Mouse (Mus musculus) liver, embryonic 14.5 days (tissue): ENCODE measurements at regions not wholly inside any gene's neighbourhood (a gene's known extent, or its start where the extent isn't known, plus 50 kb on each side); places are given as distances from the start of the nearest gene placed in this dataset.

Experiments used
- ATAC-seq: fragments of 200-750 bp; cut with Nextera tagmentation; 2 replicates; pipeline ENCODE4 v1.8.0; 2017; ENCODE audit warnings: moderate number of reproducible peaks, mild to moderate bottlenecking, moderate library complexity; ENCODE audit not compliant: insufficient read depth
- DNase-seq, 3 experiments: peaks; one replicate each; pipeline ENCODE4 v3.0.0-alpha.2; 2012 to 2013; ENCODE audit warnings: low read depth in 3 of 3, low spot score in 3 of 3
- H3K27ac ChIP-seq: fragments of 300-500 bp; sonication (generic); 2 replicates; pipeline ENCODE4 v1.5.1; 2014; ENCODE audit warnings: moderate library complexity, mild to moderate bottlenecking, control low read depth, inconsistent platforms
- H3K27me3 ChIP-seq: fragments of 300-500 bp; sonication (generic); 2 replicates; pipeline ENCODE4 v1.6.1; 2014; ENCODE audit warnings: mild to moderate bottlenecking, low read length, moderate library complexity; ENCODE audit not compliant: control insufficient read depth, insufficient read depth
- H3K36me3 ChIP-seq: fragments of 300-500 bp; sonication (generic); replicated peaks from 2 replicates; pipeline ENCODE4 v1.6.1; 2014; ENCODE audit warnings: low read depth; ENCODE audit not compliant: control insufficient read depth, insufficient read depth
- H3K4me1 ChIP-seq, 2 experiments: fragments of 200-500 bp in 1 of 2; fragments of 300-500 bp in 1 of 2; sonication (generic) in 1 of 2; replicated peaks; 2 replicates each; pipeline ENCODE4 v1.6.1; 2012 to 2014; ENCODE audit warnings: antibody characterized with exemption in 1 of 2, inconsistent platforms in 1 of 2, low read length in 1 of 2; ENCODE audit not compliant: control insufficient read depth in 2 of 2, insufficient read depth in 2 of 2
- H3K4me2 ChIP-seq: fragments of 300-500 bp; sonication (generic); 2 replicates; pipeline ENCODE4 v1.6.1; 2014; ENCODE audit warnings: low read depth, mild to moderate bottlenecking, control low read depth, moderate library complexity
- H3K4me3 ChIP-seq, 2 experiments: fragments of 200-500 bp in 1 of 2; fragments of 300-500 bp in 1 of 2; sonication (generic) in 1 of 2; 2 replicates each; pipeline ENCODE4 v1.5.1; 2012 to 2014; ENCODE audit warnings: low read depth in 2 of 2, low read length in 2 of 2, mild to moderate bottlenecking in 2 of 2, control low read depth in 1 of 2, inconsistent platforms in 1 of 2, moderate library complexity in 1 of 2; ENCODE audit not compliant: insufficient read depth in 1 of 2
- H3K9ac ChIP-seq: fragments of 300-500 bp; sonication (generic); replicated peaks from 2 replicates; pipeline ENCODE4 v1.6.1; 2014; ENCODE audit warnings: mild to moderate bottlenecking, control low read depth, moderate library complexity
- H3K9me3 ChIP-seq: fragments of 300-500 bp; sonication (generic); 2 replicates; pipeline ENCODE4 v1.6.1; 2016; ENCODE audit warnings: low read length, mixed read lengths; ENCODE audit not compliant: control insufficient read depth
- CTCF ChIP-seq: IDR thresholded peaks from 2 replicates; pipeline ENCODE4 v1.5.1; 2016; ENCODE audit warnings: antibody characterized with exemption, low read depth, control low read depth
- EP300 ChIP-seq: IDR thresholded peaks from 2 replicates; pipeline ENCODE4 v1.6.1; 2016; ENCODE audit warnings: antibody characterized with exemption, low read depth
- WGBS: fragments of 180-500 bp; shearing (Covaris S2); extraction: QIAGEN DNeasy Blood & Tissue Kit; methylation state at CpG from one replicate; pipeline ENCODE4 v1.1.7; 2014; ENCODE audit not compliant: insufficient replicate concordance; 5-methylcytosine and 5-hydroxymethylcytosine counted together

GRCm38 (mm10) chr1:148706271-148706807 is 1254.8 kb downstream of the Pla2g4a start:
- Histone ChIP-seq H3K9ac (no peak overlapping the region), H3K27ac (no peak overlapping the region), H3K4me3 (no peak overlapping the region), H3K4me2 (no peak overlapping the region), H3K4me1 (no peaks in the 10 kb centered on the region), H3K27me3 (no peaks in the 10 kb centered on the region), H3K9me3 (no peaks in the 10 kb centered on the region), H3K36me3 (no peaks in the 10 kb centered on the region)
- WGBS, result 57% methylated on average over 5 of the region's 5 CpGs
- TF ChIP-seq CTCF, result no peak
- no peak for TF ChIP-seq EP300
- DNase-seq, result no peak
- ATAC-seq, result no peak

- no peaks in the 10 kb centered on the region for H3K9me3 ChIP-seq
- no peak overlapping the region for H3K4me2 ChIP-seq
- H3K36me3 ChIP-seq, result no peaks in the 10 kb centered on the region
- H3K4me3 ChIP-seq, result no peak overlapping the region
- no peaks in the 10 kb centered on the region for H3K27me3 ChIP-seq
- no peak for ATAC-seq
- 41% methylated on average over 3 of the region's 3 CpGs for WGBS
- H3K4me1 ChIP-seq, result no peaks in the 10 kb centered on the region
- no peak for DNase-seq
- no peak overlapping the region for H3K27ac ChIP-seq
- no peak overlapping the region for H3K9ac ChIP-seq
- no peak for TF ChIP-seq EP300
- TF ChIP-seq CTCF, result no peak
Observed at GRCm38 (mm10) chr1:148700599-148700954, 1260.5 kb downstream of the Pla2g4a start.

GRCm38 (mm10) chr1:148699854-148700598 is 1261.1 kb downstream of the Pla2g4a start:
- H3K9ac ChIP-seq, result no peak overlapping the region
- H3K4me1 ChIP-seq, result no peaks in the 10 kb centered on the region
- H3K27ac ChIP-seq, result no peak overlapping the region
- no peaks in the 10 kb centered on the region for H3K9me3 ChIP-seq
- TF ChIP-seq CTCF, result no peak
- TF ChIP-seq EP300, result no peak
- WGBS, result 61% methylated on average over 2 of the region's 2 CpGs
- no peak overlapping the region for H3K4me2 ChIP-seq
- ATAC-seq (no peak), DNase-seq (no peak)
- H3K36me3 ChIP-seq, result no peaks in the 10 kb centered on the region
- no peak overlapping the region for H3K4me3 ChIP-seq
- no peaks in the 10 kb centered on the region for H3K27me3 ChIP-seq

- H3K4me3 ChIP-seq, result no peak overlapping the region
- H3K36me3 ChIP-seq, result no peaks in the 10 kb centered on the region
- no peaks in the 10 kb centered on the region for H3K9me3 ChIP-seq
- no peak overlapping the region for H3K27ac ChIP-seq
- no peak overlapping the region for H3K9ac ChIP-seq
- no peak overlapping the region for H3K4me2 ChIP-seq
- TF ChIP-seq EP300 (no peak), CTCF (no peak)
- no peak for ATAC-seq
- no peaks in the 10 kb centered on the region for H3K4me1 ChIP-seq
- no peaks in the 10 kb centered on the region for H3K27me3 ChIP-seq
- WGBS, result 69% methylated on average over 2 of the region's 2 CpGs
- no peak for DNase-seq
Observed at GRCm38 (mm10) chr1:148690085-148690484, 1271.0 kb downstream of the Pla2g4a start.

- no peak for ATAC-seq
- WGBS, result 77% methylated on average over 4 of the region's 4 CpGs
- Histone ChIP-seq H3K4me2 (no peak overlapping the region), H3K36me3 (no peaks in the 10 kb centered on the region), H3K9me3 (no peaks in the 10 kb centered on the region), H3K9ac (no peak overlapping the region), H3K4me3 (no peak overlapping the region), H3K4me1 (no peaks in the 10 kb centered on the region), H3K27ac (no peak overlapping the region), H3K27me3 (no peaks in the 10 kb centered on the region)
- no peak for DNase-seq
- no peak for TF ChIP-seq EP300
- no peak for TF ChIP-seq CTCF
Observed at GRCm38 (mm10) chr1:148689618-148690017, 1271.5 kb downstream of the Pla2g4a start.
